Mouse (Mus musculus): ENCODE measurements at regions not wholly inside any gene's neighbourhood (a gene's known extent, or its start where the extent isn't known, plus 50 kb on each side); places are given as distances from the start of the nearest gene placed in this dataset.
A peak's percentile ranks its signal among the peaks of the same experiment; 100 is the strongest.

DNA sequence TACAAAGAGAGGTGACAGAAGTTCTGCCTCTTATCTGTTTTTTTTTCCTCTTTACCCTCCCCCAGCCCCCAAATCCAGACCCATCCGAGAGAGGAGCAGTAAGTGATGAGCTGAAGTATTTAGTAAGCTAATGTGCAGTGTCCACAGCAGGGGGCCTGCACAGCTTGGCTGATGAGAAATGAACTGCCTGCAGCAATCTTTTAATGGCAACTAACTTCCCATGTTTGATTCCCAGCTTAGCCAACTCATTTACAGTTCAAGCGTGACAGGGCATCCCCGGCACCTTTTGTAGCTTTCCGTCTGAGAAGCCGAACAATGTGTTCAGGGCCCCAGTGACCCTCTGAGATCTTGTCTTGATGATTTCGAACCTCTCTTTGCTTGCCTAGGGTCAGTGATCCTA lies 486.8 kb upstream of the Fam92a start:
- H3K79me2 ChIP-seq (replicated peaks; ENCODE audit: control insufficient read depth, extremely low read depth, insufficient read depth, poor library complexity, severe bottlenecking), result no peaks in the 10 kb centered on the region
- H3K9me3 ChIP-seq (replicated peaks; ENCODE audit: low read length), result no peaks in the 10 kb centered on the region
- H3K9ac ChIP-seq (ENCODE audit: insufficient read depth, low read depth), result no peak overlapping the region
- dilution Hi-C loops (cut with MboI; ENCODE audit: extremely low pct_ligation_motif_present, extremely low pct_unique_long_range_greater_than_20kb, low sequenced_read_pairs) (no loop called here), in situ Hi-C loops (cut with MboI; ENCODE audit: low pct_ligation_motif_present, low pct_unique_long_range_greater_than_20kb, low sequenced_read_pairs) (no loop called here)
- DNase-seq (ENCODE audit: extremely low read depth), result no peak
- H3K4me3 ChIP-seq (replicated peaks in 1 of 3; ENCODE audit: low read depth in 2 of 3, low read length in 2 of 3, poor library complexity in 1 of 3), result no peak overlapping the region
- H3K4me1 ChIP-seq (ENCODE audit: control insufficient read depth in 1 of 2, insufficient read depth in 2 of 2), result peaks cover 5 to 39% of the 10 kb centered on the region in 2 experiments; a peak in 3 of 4 replicates
- no peak for TF ChIP-seq MAFK (IDR thresholded peaks at IDR 0.05; ENCODE audit: insufficient replicate concordance, low read length)
- TF ChIP-seq GABPA (IDR thresholded peaks at IDR 0.05; ENCODE audit: insufficient replicate concordance, low read depth, low read length), result no peak
- TF ChIP-seq JUND (conservative IDR thresholded peaks at IDR 0.05; ENCODE audit: low read depth, low read length), result no peak
- no peak for TF ChIP-seq ZKSCAN1 (IDR thresholded peaks at IDR 0.05; ENCODE audit: borderline replicate concordance, low read depth, low read length)
- TF ChIP-seq POLR2AphosphoS2 (IDR thresholded peaks at IDR 0.05; ENCODE audit: low read depth, low read length), result no peak
- TF ChIP-seq RAD21 (IDR thresholded peaks at IDR 0.05; ENCODE audit: low read depth, low read length), result no peak
- TF ChIP-seq POLR2A (IDR thresholded peaks at IDR 0.05; ENCODE audit: low read depth, low read length), result no peak
- no peak for TF ChIP-seq BHLHE40 (IDR thresholded peaks at IDR 0.05; ENCODE audit: low read depth, low read length)
- TF ChIP-seq NELFE (IDR thresholded peaks at IDR 0.05; ENCODE audit: low read depth, low read length), result no peak
- TF ChIP-seq NRF1 (IDR thresholded peaks at IDR 0.05; ENCODE audit: low read depth, low read length), result no peak
- no peak for TF ChIP-seq CHD1 (IDR thresholded peaks at IDR 0.05; ENCODE audit: low read depth, low read length)
- TF ChIP-seq EP300 (IDR thresholded peaks at IDR 0.05; ENCODE audit: low read length), result no peak
- TF ChIP-seq MEF2A (IDR thresholded peaks at IDR 0.05; ENCODE audit: borderline replicate concordance, low read depth, low read length), result no peak
- no peak for TF ChIP-seq CTCF (conservative IDR thresholded peaks at IDR 0.05 in 1 of 2, IDR thresholded peaks at IDR 0.05 in 1 of 2; ENCODE audit: low read depth in 2 of 2, low read length in 2 of 2)
- TF ChIP-seq USF1 (IDR thresholded peaks at IDR 0.05; ENCODE audit: low read depth, low read length), result no peak
- no peak for TF ChIP-seq ZC3H11A (IDR thresholded peaks at IDR 0.05; ENCODE audit: low read depth, low read length)
- no peak for TF ChIP-seq TBP (conservative IDR thresholded peaks at IDR 0.05; ENCODE audit: low read depth, low read length)
- no peak overlapping the region for H3K27ac ChIP-seq (ENCODE audit: insufficient read depth, low read depth)
- no peaks in the 10 kb centered on the region for H3K36me3 ChIP-seq (replicated peaks in 1 of 2; ENCODE audit: control insufficient read depth in 1 of 2, insufficient read depth in 1 of 2, low read length in 1 of 2)
- H3K27me3 ChIP-seq (replicated peaks), result no peaks in the 10 kb centered on the region
- H3K4me2 ChIP-seq (ENCODE audit: insufficient read depth, low read depth, poor library complexity, severe bottlenecking), result no peak overlapping the region

DNA sequence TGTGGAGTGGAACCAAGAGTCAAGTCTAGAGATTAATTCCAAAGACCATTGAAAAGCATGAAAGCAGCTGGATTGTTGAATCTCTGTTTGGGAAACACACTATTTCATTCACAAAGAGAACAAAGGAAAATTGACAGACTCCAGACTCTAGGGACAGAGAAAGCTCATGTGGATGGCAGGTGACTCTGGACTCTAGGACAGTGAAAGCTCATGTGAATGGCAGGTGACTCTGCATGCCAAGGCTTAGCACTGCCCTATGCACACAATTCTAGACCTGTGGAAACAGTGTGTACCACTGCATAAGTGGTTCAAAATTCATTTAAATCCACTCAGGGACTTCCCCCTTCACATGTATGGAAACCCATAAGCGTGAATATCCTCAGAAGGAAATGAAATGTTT lies 486.0 kb upstream of the Fam92a start:
- H3K9me3 ChIP-seq (replicated peaks; ENCODE audit: low read length), result no peaks in the 10 kb centered on the region
- no peaks in the 10 kb centered on the region for H3K79me2 ChIP-seq (replicated peaks; ENCODE audit: control insufficient read depth, extremely low read depth, insufficient read depth, poor library complexity, severe bottlenecking)
- in situ Hi-C loops (cut with MboI; ENCODE audit: low pct_ligation_motif_present, low pct_unique_long_range_greater_than_20kb, low sequenced_read_pairs), result no loop called here

More for the DNA sequence above, 486.0 kb upstream of the Fam92a start:
- TF ChIP-seq IRF4 (IDR thresholded peaks at IDR 0.05; ENCODE audit: low read depth, low read length) (no peak), USF2 (conservative IDR thresholded peaks at IDR 0.05; ENCODE audit: low read depth, low read length) (no peak), BHLHE40 (IDR thresholded peaks at IDR 0.05; ENCODE audit: low read depth, low read length) (peak; percentile 91)
- Histone ChIP-seq H3K4me3 (replicated peaks in 1 of 3; ENCODE audit: low read depth in 2 of 3, low read length in 2 of 3, poor library complexity in 1 of 3) (no peak overlapping the region), H3K4me2 (ENCODE audit: insufficient read depth, low read depth, poor library complexity, severe bottlenecking) (no peak overlapping the region), H3K4me1 (ENCODE audit: control insufficient read depth in 1 of 2, insufficient read depth in 2 of 2) (peaks cover 5 to 39% of the 10 kb centered on the region in 2 experiments; a peak in 3 of 4 replicates), H3K27me3 (replicated peaks) (no peaks in the 10 kb centered on the region), H3K27ac (ENCODE audit: insufficient read depth, low read depth) (no peak overlapping the region), H3K9ac (ENCODE audit: insufficient read depth, low read depth) (no peak overlapping the region), H3K36me3 (replicated peaks in 1 of 2; ENCODE audit: control insufficient read depth in 1 of 2, insufficient read depth in 1 of 2, low read length in 1 of 2) (no peaks in the 10 kb centered on the region)
- no peak for DNase-seq (ENCODE audit: extremely low read depth)
- dilution Hi-C loops (cut with MboI; ENCODE audit: extremely low pct_ligation_motif_present, extremely low pct_unique_long_range_greater_than_20kb, low sequenced_read_pairs), result no loop called here
